Mouse (Mus musculus) embryonic fibroblast, embryonic 13.5 days (primary cell): Measurements from ENCODE around the gene Sufu.

ENCODE experiments used
- CTCF ChIP-seq: IDR thresholded peaks from 2 replicates; pipeline ENCODE4 v1.5.1; 2011; ENCODE audit warnings: mild to moderate bottlenecking, control low read depth, low read length, moderate library complexity, borderline replicate concordance; ENCODE audit not compliant: insufficient read depth
- POLR2A ChIP-seq: IDR thresholded peaks from 2 replicates; pipeline ENCODE4 v1.6.1; 2011; ENCODE audit warnings: low read depth, mild to moderate bottlenecking, control low read depth, low read length, moderate library complexity

DNA sequence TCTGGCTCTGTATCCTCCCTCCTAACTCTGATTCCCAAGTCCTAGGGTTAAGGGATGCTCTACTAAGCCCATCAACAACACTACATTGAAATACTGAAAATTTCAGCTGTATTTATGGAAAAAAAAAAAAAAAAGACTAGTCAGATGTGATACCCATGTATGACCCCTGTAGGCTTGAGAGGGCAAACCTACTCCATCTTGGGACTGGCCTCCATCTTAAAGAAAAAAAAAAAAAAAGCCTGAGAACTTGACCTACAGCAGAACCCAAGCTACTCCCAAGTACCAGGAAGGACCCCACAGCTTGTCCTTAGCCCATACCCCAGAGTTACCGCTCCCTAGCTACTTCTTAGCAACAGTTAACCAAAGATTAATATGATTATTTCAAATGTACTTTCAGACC, 49.5 kb upstream of the Sufu start:
- TF ChIP-seq CTCF: no peak
- no peak for TF ChIP-seq POLR2A
